Mouse (Mus musculus) telencephalon, adult 2 months (tissue): ENCODE results near the gene Tmem63b.

Source experiments
- DNase-seq: peaks from one replicate; pipeline ENCODE4 v3.0.0-alpha.2; 2011; ENCODE audit warnings: low read depth, low spot score

Gene Tmem63b

GRCm38 (mm10) chr17:45686716-45687115, at the start of gene Tmem63b:
Gene Tmem63b (minus strand): TSS chr17:45686905.
- no peak for DNase-seq

GRCm38 (mm10) chr17:45735382-45736310, 48.9 kb upstream of the Tmem63b start:
- peak; percentile 67 for DNase-seq

DNA sequence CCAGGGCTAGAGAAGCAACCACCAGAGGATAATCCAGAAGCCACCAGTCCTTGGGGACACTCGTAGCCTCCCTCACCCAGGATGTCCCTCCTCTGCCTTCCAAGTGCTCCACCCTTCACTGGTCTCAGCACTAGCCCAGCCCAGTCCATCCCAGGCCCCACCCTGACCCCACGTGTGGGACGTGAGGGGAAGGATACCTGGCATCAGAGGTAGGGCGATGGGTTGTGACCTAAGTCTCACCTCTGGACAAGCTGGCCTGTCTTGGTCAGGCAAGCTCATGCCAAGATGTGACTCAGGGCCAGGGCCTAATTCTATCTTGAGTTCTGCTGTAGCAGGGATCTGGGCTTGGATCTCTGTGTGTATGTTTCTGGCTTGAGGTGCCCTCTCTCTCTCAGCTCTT, 48.2 kb upstream of the Tmem63b start:
- DNase-seq: no peak

DNA sequence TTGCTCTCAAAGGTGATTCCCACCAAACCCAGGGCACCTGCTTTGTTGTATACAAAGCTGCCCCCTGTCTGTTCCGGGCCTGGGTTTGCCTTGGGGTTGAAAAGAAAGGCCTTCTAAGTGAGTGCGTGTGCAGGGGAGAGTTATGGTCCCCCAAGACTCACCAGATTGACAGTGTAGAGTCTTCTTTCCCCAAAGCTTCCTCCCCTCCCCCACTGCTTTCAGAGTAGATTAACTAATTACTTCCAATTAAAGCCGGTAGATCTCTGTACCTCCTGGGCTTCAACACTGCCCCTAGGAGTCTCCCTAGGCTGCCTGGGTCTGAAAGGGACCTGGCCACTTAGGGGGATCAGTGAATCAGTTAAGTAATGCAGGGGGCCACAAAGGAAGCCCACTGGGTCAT, 47.6 kb upstream of the Tmem63b start:
- DNase-seq: no peak

DNA sequence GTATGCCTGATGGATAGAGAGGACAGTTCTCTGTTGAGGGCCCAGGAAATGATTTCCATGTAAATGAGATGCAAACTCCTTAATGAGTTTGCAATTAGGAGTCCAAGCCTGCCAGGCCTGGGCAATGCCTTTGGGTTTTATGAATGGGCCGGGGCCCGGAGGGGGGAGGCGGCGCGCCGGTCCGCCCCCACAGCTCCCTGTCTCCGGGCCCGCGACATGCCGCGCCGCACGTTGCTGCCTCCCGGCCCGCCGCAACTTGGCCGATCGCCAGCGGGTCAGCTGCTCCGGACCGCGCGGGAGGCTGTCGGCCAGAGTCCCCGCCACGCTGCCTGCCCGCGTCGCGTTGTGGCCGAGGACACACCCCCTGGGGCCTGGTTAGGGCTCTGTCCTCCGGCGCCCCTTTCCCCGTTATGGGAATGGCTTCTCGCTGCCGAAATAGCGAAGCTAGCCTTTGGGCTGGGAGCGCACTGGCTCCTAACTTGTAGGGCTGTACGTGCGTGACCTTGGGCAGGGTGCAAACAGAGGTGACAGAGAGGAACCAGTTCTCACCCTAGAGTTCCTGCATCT, 47.1 kb upstream of the Tmem63b start, which contains the start of gene 1600014C23Rik:
Gene 1600014C23Rik (minus strand): TSS at position 110 of the 567 bp plus-strand sequence.
- DNase-seq: no peak

- no peak for DNase-seq
Measured at GRCm38 (mm10) chr17:45733038-45733734, 46.5 kb upstream of the Tmem63b start.

DNA sequence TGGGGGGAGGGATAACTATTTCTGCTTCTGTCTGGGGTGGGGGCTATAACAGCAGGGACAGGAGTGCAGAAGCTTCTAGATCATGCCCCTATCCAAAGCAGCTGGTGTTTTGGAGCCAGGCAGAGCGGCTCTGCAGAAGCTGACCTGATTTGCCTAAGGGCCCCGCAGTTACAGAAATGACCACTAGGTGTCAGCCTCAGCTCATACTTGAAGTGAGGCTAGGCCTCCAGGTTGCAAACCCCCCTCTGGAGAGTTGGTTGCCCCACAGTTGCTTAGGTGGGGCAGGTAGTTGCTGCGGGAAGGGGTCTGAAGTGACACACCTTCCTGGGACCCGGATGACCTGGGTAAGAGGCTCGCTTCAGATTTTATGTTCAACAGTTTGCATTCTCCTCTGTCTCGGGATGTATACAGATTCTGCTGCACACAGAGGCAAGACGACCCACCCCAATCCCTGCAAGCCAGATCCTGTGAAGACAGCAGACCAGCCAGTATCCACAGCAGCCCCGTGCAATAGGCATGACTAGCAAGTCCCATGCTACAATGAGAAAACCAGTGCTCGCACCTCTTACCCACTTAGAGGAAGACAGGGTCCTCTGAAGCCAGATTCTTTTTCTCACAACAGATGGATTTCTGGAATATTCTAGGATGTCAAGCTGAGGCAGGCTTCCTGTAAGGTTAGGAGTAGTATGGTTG, 44.6 kb upstream of the Tmem63b start:
- no peak for DNase-seq

- DNase-seq: no peak
Measured at GRCm38 (mm10) chr17:45730696-45731095, 44.0 kb upstream of the Tmem63b start.

- DNase-seq: no peak
Measured at GRCm38 (mm10) chr17:45729387-45729786, 42.7 kb upstream of the Tmem63b start.

DNA sequence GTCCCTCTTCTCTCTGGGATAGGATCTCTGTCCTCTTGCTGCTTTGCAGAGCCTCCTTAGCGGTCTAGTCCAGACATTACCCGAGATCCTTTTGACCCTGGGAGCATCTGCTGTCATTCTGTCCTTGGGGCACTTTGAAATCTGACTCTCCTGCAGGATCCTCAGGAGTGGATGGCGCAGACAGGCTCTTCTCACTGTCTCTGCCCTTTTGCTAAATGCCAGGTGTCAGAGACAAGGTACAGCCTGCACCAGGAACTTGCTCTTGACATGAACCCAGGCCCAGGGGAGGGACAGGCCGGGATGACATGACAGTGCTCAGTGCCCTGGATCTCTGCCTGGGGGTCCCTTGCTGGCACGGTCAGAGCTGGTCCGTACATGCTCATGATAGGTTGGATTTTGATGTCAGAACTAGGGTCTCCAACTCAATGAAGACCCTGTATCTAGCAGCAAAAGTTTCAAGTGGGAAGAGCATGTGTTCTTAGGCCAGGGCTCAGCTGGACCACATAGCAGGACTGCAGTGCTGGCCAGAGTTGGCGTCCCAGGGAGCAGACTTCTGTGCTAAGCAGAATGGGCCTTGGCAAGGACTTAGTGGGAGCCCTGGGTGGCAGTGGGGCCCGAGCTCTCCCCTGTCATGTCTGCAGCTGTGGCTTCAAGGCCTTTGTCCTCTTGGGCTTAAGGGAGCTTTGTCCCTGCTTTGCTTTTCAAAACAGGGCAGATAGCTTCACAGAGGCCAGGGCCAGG, 41.4 kb upstream of the Tmem63b start:
- no peak for DNase-seq

DNA sequence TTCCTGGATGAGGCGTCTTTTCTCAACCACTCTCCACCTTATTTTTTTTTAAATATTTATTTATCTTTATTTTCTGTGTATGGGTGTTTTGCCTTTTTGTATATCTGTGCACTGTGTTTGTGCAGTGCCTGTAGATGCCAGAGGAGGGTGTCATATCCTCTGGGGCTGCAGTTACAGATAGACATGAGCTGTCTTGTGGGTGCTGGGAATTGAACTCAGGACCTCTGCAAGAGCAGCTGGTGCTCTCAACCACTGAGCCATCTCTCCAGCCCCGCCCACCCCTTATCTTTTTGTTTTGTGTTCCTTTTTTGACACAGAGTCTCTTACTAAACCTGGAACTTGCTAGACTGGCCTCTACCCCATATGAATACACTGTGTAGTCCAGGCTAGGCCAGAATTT, 40.8 kb upstream of the Tmem63b start:
- DNase-seq: no peak

DNA sequence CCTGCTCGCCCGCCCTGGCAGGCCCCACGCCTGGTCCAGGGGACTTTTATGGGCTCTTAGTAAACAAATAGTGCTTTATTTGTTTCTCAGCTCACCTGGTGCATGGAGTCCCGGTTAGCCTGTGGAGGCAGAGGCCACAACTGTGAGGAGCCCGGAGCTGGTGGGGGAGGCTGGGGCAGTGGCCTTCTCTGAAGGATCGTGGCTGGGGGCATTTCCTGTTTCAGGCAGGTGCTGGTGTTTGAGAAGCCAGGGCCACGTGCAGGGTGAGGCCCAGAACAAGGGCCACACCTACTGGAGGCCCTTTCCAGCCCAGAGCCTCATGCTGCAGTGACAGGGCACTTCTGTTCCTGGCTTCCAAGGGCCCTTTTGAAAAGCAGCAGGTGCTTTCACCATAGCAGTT, 39.5 kb upstream of the Tmem63b start:
- DNase-seq: no peak

DNA sequence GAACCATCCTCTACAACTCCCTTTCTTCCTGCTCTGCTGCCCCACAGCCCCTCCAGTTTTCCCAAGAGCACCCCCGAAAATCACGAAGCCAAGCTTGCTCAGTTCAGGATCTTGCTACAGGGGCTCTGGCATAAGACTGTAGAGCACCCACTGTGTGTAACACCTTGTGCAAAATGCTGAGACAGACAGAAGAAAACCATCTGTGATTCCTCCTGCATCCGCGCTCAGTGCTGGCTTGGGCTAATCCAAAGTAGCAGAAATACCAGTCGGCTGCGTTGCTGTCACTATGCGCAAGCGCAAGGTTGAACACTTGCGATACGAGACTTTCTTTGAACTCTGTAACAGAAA, 37.8 kb upstream of the Tmem63b start:
- DNase-seq: no peak

- peak; percentile 63 for DNase-seq
Measured at GRCm38 (mm10) chr17:45723732-45724573, 37.2 kb upstream of the Tmem63b start.

DNA sequence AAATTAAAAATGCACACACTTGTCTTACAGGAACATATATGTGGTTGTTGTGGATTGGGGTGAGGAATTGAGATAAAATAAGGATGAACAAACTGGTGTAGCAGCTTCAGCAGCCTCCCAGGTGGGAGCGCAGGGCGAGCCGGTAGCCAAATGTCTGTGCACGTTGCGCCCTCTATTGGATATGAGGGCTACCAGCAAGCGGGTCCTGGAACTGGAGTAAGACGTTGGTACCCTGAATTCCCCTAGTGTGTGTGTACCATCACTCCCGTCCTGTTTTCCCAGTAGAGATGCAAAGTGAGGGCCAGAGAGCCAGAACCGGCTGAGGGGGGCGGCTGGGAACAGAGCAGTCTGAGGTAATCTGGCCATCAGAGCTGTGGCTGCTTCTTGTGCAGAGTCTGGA, 31.6 kb upstream of the Tmem63b start:
- no peak for DNase-seq

- DNase-seq: no peak
Measured at GRCm38 (mm10) chr17:45711525-45711924, 24.8 kb upstream of the Tmem63b start.

DNA sequence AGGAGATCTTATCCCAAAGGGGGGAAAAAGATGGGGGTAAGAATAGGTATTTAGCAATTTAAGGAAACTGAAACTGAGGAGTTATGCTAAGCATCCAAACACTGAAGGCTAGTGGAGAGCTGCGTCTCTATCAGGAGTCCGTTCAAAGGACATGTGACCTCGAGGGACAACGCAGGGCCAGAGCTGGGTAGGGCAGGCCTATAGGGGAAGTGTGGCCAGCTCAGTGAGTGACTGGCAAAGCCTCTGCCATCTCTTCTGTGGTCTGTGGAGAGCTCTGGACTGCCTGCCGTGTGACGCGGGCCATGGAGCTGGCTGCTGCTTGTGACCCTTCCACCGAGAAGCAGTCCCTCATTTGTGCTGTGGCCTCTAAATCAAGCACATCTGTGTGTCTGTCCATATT, 23.7 kb upstream of the Tmem63b start:
- DNase-seq: no peak

DNA sequence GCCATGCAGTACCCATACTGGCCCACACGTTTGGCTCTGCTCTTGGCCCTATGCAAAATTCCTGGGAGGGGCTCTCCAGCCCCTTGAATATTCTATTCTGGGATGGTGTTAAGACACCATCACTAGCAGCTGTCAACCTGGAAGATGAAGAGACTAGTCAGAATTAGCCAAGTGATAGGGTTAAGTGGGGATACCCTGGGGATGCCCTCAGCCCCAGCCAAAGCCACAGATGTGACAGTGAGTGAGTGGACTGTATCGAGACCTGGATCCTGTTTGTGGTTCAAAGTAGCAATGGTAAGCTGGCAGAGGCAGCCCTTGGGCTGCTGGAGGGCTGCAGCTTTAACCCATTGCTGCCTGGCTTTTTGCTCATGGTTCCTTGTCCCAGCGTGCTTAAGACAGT, 23.1 kb upstream of the Tmem63b start:
- no peak for DNase-seq

GRCm38 (mm10) chr17:45708179-45708578, 21.5 kb upstream of the Tmem63b start:
- DNase-seq: no peak

DNA sequence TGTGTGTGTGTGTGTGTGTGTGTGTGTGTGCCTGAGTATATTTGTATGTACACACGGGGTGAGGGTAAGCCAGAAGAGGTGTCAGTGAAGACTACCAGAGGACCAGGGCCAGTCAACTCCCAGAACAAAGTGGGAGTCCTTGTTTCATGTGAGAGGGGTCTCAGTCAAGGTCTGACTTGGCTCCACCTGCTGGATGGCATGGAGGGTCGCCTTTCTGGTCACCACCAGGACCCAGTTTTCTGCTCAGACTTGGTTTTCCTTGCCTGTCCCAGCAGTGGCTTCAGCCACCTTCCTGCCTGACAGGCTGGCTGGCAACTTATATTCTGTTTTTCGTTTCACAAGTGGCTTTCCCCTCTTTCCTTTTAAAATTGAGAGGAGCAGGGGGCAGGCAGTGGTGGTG, 20.7 kb upstream of the Tmem63b start:
- no peak for DNase-seq
